Mouse (Mus musculus) urinary bladder, postnatal 10 days (tissue): ENCODE measurements around the gene Ppm1l.

Experiments
- DNase-seq: peaks from one replicate; pipeline ENCODE4 v3.0.0; 2022; ENCODE audit warnings: low spot score

Ppm1l gene

GRCm38 (mm10) chr3:69440761-69441160 is 124.1 kb downstream of the Ppm1l start:
- DNase-seq: no peak

GRCm38 (mm10) chr3:69446989-69447388 is 130.3 kb downstream of the Ppm1l start:
- no peak for DNase-seq

GRCm38 (mm10) chr3:69449041-69449440 is 132.4 kb downstream of the Ppm1l start:
- no peak for DNase-seq

- DNase-seq: no peak
These were observed 137.7 kb downstream of the Ppm1l start for GRCm38 (mm10) chr3:69454330-69454729.

- DNase-seq: no peak
These were observed 139.4 kb downstream of the Ppm1l start for GRCm38 (mm10) chr3:69456071-69456470.

- DNase-seq: no peak
These were observed 142.1 kb downstream of the Ppm1l start for GRCm38 (mm10) chr3:69458756-69459155.

GRCm38 (mm10) chr3:69461956-69462355 is 145.3 kb downstream of the Ppm1l start:
- no peak for DNase-seq

- DNase-seq: no peak
These were observed 149.1 kb downstream of the Ppm1l start for GRCm38 (mm10) chr3:69465751-69466150.

- DNase-seq: no peak
These were observed 151.8 kb downstream of the Ppm1l start for GRCm38 (mm10) chr3:69468280-69469008.

- no peak for DNase-seq
These were observed 152.9 kb downstream of the Ppm1l start for GRCm38 (mm10) chr3:69469463-69470141.

- DNase-seq: no peak
These were observed 153.6 kb downstream of the Ppm1l start for GRCm38 (mm10) chr3:69470142-69470796.

- no peak for DNase-seq
These were observed 159.3 kb downstream of the Ppm1l start for GRCm38 (mm10) chr3:69475850-69476450.

GRCm38 (mm10) chr3:69479937-69480336 is 163.3 kb downstream of the Ppm1l start:
- no peak for DNase-seq

GRCm38 (mm10) chr3:69481835-69482234 is 165.2 kb downstream of the Ppm1l start:
- no peak for DNase-seq

- no peak for DNase-seq
These were observed 167.4 kb downstream of the Ppm1l start for GRCm38 (mm10) chr3:69484006-69484574.

- no peak for DNase-seq
These were observed 167.9 kb downstream of the Ppm1l start for GRCm38 (mm10) chr3:69484582-69484981.

- DNase-seq: no peak
These were observed 168.7 kb downstream of the Ppm1l start for GRCm38 (mm10) chr3:69485347-69485746.

GRCm38 (mm10) chr3:69485756-69486155 is 169.1 kb downstream of the Ppm1l start:
- DNase-seq: no peak

- DNase-seq: no peak
These were observed 170.8 kb downstream of the Ppm1l start for GRCm38 (mm10) chr3:69487471-69487870.

- no peak for DNase-seq
These were observed 173.0 kb downstream of the Ppm1l start for GRCm38 (mm10) chr3:69489669-69490068.

- DNase-seq: no peak
These were observed 174.5 kb downstream of the Ppm1l start for GRCm38 (mm10) chr3:69490981-69491681.
